Mouse (Mus musculus): Measurements from ENCODE around the gene Gfod1. TPM values are rescaled to one million over a fixed set of nuclear protein-coding genes. Genes with fewer than 3 reads are reported as not detected.

Gfod1 gene
- total RNA-seq, 2 experiments from 2014 or later: 10.6 to 14.0 TPM

DNA sequence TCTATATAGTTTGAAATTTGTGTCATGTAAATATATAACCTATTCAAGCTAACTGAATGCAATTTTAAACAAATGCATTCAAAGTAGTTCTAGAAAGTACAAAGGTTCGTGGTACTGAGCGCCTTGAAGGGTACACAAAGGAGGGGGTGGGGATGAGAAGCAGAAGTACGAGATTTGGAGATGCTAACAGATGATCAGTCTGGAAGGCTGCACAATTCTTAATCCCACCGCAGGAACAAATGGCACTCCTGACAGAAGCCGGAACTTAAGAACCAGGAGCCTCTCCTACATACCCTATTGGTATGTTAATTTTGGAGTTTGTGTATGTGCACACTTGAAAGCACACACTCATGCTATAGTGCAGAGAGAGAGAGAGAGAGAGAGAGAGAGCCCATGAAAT lies 4.8 kb downstream of the Gfod1 start:
- no peak for DNase-seq

DNA sequence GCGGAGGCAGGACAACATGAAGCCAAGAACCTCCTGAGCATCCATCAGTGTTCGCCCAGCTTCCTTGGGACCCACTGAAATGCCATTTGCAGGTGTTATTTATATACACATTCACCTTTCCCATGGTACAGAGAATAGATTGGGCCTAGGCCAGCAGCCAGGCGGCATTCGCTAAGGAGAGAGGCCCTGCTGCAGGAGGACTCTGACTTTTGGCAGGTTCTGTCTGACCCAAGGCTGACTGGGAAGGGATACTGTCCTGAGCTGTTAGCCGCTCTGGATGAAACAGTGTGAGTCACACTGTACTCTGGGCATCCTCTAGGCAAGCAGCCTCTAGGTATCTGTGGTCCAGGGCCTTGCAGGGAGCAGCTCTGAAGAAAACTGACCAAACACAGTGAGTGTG lies 6.4 kb downstream of the Gfod1 start:
- DNase-seq: peak in 1 of 2 experiments; percentile 11

DNA sequence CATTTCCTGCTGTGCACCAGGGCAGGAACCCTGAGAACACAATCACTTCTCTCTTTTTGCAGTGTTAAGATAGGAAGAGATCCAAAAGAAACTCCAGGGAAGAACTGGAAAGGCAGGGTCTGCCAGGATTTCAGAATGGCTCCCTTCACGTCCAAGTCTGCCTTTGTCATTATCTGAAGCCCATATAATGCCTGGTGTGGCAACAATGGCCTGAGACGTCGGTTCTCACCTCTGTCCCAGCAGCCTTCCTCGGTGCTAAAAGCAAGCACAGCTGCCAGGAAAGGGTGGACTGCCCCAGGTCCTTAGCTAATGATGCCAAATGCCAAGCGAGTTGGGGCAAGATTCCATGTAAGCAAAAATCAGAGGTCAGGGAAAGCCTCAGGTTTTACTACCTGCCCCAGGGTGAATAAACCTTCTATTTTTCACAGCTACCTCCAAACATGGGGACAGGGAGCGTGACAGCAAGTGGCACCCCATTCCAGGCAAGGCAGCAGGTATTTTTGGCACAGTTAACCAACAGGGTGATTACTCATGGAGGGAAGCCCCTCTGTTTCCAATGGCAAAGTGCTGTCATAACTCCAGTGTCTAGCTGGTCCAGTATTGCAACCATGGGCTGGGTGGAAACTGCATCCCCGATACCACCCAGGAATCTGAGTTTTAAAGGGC lies 7.7 kb downstream of the Gfod1 start:
- DNase-seq: no peak

DNA sequence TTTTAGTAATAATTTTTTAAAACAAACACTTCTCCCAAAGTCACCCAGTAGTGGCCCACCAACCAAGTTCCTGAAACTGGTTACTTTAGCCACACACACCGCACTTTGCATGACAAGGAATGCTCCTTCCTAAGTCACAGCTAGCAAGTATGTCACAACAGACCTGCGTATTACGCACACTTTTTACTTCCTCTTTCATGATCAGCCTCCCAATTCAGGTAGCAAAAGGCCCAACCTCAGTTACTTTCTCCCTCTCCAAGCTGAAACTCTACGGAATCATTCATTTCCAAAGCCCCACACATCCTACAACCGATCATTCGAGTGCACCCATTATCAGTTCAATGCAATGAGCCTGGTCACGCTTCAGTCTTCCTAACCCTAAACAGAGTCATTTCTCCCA lies 8.3 kb downstream of the Gfod1 start:
- DNase-seq: no peak

DNA sequence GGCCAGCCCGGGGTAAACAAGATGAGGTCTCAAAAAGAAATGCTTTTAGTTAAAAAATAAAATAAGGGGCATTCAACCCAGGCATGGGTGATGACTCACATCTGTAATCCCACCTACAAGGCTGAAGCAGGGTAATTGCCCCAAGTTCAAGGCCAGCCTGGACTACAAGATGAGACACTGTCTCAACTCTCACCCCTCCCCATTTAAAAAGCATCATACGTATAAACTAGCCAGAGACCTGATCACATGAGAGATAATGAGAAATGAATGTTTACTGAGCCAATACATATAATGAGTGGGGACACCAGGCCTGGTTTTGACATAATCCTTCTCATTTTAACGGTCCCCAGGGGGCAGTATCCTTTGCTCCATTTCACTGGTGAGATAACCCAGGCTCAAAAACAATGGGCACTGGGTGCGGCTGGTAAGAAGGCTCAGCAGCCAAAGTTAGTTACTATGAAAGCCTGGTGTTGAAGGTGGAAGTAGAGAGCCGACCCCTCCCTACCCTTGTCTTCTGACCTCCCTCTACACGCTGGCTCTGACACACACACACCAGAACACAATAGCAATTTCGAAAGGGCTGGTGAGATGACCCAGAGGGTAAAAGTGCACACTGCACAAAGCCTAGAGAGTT lies 8.9 kb downstream of the Gfod1 start:
- peak in 1 of 2 experiments; percentile 8 for DNase-seq

DNA sequence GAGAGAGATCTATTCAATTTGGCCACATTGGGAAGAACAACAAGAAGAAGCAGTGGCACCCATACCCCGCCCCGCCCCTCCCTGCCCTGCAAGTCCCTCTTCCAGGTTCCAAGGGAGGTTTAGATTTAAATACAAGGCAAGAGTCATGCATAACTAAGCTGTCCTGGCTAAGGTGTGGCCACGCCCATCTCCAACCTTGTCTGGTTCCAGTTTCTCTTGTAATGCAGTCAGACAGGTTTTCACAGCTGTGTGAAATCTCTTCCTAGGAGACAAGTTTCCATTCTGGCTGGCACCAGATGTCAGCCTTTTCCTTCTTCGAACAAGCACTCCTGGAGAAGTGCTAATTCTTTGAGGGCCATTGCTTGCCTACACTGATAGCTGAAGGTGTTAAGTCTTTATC lies 11.1 kb downstream of the Gfod1 start:
- DNase-seq: no peak

DNA sequence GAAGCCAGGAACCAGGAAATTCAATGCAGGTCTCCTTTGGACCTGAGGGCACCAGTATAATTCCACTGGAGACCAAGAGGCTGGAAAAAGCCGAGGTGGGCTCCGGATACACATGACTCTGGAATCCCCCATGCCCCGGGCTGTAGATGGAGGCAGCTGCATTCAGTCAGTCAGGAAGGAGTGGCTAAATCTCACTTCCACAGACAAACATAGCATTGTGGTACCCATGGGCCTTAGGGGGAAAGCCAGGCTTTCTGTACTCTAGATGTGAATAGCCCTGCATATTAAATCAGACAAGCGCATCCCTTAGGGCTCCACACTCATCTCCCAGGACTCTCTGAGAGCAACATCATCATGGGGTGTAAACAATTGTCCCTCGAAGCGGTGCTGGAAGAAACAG lies 14.9 kb downstream of the Gfod1 start:
- no peak for DNase-seq

DNA sequence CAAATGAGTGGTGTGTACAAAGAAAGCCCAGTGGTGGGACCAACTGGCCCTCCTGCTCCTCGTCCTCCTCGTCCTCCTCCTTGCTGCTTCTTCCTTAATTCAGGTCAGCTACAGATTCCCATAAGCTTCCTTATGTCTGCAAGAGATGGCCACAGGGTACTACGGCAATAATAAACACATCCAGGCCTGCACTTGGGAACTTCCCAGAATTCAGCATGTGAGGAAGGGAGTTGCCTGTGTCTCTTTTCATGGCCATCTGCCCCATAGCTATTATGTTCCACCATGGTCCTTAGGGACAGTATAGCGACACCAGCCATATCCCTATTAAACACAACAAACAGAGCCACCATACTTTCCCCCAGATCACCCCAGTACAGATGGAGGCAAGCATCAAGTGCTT lies 15.5 kb downstream of the Gfod1 start:
- DNase-seq: no peak

DNA sequence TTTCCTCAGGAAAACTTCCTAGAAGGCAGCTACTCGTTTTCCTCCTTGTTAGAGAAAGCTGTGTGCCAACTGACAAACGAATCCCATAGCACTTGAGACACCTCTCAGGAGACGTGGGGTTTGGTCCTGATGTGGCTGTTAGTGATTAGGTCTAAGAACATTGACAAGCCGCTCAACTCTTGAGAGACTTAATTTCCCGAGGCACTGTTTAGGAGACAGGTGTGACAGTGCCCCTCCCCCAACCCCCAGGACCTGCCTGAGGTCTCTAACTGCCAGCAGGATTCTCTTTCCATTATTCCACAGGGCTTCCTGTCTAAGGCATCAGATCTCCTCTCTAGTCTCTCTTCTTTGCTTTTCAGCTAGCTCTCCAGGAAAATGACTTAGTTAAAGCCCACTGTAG lies 15.9 kb downstream of the Gfod1 start:
- no peak for DNase-seq

DNA sequence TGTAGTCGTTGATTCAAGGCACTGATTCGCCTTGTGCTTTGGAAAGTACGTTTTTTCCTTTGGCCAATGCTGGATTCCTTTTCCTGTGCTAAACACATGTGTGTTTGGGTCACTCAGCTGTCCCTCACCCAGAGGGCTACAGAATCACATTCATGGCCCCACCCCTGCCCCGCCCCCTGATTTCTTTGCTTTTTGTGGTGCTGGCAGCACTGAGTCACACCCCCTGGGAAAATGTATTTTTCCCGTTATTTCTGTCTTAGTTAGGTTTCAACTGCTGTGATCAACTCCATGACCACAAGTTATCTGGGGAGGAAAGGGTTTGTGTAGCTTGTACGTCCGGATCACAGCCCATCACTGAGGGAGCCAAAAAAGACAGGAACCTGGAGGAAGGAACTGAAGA lies 17.1 kb downstream of the Gfod1 start:
- DNase-seq: no peak

DNA sequence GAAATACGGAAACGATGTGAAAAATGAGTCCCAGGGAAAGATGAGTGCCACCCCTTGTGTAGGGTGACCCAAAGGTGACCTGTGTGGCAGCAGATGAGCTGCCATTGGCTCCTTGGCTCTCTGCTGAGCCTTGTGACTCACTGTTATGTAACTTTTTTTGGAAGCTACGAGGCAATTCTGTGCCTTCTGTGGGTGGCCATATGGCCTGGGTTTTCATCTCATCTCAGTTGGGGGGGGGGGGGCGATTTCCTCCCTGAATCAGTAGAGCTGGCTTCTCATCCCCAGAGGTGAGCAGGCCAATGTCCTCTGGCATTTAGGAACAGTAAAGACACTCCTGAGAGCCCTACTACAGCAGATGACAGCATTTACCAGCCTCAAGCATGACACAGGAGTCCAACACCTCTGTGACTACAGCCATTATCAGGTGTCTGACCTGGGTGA lies 19.2 kb downstream of the Gfod1 start:
- DNase-seq: peak in 1 of 2 experiments; percentile 21

DNA sequence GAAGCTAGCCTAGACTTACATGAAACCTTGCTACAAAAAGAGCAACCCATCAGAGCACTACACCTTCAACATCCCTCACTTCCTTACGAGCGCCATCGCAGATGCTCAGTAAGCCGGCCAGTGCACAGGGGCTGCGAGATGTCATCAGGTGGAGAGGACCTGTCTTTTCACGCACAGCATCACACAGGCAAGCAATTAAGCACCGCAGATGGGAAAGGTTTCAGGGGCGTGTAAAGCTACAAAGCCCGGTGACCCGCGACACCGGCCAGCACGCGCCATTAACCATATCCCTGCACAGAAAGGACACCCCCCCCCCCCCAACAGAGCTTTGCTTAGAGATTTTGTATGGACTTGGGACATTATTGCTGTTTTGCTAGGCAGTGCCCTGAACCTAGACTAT lies 30.1 kb downstream of the Gfod1 start:
- DNase-seq: no peak

DNA sequence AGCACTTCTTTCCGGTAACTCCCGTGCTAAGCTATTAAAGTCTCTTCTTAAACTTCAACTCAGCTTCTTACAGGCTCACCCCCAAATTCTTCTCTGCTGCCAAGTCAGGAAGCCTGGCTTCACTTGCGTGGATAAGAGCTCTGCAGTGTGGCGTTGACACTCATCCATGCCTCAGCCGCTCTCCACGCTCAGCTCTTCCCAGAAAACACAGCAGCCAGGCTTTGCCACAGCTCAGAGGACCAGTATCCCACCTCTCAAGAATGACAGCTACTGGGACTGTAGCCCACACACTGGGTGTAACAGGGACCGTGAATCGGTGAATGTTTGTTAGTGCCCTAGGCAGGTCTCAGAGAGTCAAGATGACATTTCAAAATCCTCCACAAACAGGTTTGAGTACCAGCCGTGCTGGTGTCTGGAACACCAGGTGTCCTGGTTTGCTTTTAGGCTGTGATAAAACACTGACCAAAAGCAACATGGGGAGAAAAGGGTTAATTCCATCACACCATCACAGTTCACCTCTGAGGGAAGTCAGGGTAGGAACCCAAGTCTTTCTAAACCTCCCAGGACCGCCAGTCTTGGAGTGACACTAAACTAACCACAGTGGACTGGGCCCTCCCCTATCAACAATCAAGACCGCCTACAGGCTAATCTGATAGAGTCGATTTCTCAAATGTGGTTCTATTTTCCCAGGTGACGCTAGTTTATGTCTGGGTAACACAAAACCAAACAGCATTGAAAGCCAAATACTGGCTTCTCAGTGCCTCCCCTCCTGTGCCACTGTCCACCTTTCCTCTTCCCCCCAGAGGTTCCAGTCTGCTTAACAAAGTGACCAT lies 31.5 kb downstream of the Gfod1 start:
- DNase-seq: no peak

DNA sequence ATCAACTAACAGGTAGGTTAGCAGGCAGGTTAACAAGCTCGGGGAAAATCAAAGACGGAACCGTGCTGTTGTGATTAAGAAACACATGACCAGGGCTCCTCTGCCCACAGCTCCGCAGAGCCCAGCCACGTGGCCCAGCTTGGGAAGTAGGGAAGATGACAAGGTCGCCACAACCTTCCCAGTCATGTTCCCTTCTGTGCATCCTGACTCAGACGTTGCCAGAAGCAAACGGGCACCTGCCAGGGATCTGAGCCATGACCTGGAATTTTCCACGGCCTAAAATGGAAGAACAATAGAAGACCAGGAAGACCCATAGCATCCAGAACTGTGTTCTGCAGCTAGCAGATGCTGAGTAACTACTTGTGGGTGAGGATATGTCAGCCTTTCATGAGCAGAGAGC lies 32.5 kb downstream of the Gfod1 start:
- DNase-seq: peak; percentile 54 to 77

DNA sequence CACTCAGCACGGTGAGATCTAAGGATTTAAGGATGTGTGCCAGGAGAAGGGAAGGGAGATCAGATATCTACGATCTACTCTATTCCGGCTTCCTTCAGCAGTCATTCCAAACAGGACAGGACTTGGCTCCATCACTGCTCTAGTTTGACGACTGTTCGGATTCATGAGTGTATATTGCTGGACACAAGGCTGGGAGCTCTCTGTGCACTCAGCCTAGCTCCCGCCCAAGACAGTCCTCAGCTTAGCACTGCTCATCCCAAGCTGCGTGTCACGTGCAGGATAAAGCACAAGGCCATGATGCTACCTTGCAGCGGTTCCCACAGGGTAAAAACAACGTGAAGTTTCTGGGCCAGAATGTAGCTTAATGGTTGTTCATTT lies 33.8 kb downstream of the Gfod1 start:
- no peak for DNase-seq

DNA sequence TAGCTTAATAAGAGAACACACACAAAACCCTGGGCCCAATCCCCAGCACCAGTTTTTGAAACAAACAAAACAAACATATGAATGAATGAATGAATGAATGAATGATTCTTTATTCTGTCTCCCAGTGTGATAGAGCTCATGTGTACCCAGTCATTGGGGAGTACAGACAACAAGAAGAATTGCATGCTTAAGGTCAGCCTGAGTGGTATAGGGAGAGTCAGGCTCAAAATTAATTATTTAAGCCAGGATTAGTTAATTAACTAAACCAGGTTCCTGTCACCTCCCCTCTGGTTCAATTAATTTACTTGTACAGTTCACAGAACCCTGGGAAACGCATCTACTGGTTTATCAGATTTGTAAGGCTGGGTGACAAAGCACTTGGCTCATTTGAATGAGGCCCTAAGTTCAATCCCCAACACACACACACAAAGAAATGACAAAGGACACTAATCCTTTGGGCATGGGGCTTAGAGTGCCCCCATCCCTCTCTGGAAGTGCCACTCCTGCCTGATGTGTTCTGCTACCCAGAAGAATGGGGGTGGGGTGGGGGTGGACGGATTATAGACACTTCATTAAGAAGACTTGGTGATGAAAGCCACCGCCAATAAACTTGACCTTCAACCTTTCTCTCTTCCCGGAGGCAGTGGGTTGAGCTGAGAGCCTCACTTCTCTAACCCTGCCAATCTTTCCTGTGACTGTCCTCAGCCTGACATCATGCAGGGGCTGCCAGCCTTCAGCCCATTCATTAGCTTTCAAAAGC lies 34.3 kb downstream of the Gfod1 start:
- DNase-seq: no peak

DNA sequence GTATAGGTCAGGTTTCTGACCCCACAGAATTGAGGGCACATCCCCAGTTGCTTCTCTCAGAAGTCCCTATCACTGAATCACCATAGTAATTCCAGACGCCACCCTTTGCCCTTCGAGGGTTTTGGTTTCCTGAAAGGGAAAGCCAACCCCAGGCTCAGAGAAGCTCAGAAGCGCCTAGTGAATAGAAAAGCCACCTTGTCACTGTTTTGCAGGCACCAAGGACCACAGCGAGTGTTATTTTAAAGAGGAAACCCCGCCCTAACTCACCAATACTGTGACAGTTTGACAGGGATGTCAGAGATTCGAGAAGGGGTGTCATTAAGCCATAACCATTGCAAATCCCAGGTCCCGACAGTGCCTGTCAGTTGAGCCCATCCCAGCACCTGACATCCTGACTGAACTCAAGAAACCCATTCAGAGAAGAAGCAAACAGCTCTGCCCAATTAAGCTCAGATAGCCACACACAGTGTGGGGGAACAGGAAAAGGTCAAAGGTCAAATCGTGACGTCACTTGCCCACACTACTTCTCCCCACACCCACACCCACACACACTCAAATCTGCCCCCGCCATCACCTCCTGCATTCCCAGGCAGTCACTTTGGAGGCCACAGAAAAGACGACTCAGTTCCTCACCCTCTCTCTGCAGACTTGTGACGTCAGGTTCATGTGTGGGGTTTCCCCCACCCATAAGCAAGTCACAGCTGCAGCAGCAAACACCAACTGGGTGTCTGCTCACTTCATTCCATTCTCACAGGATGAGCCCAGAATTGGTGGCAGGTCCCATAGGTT lies 35.2 kb downstream of the Gfod1 start:
- DNase-seq: no peak

DNA sequence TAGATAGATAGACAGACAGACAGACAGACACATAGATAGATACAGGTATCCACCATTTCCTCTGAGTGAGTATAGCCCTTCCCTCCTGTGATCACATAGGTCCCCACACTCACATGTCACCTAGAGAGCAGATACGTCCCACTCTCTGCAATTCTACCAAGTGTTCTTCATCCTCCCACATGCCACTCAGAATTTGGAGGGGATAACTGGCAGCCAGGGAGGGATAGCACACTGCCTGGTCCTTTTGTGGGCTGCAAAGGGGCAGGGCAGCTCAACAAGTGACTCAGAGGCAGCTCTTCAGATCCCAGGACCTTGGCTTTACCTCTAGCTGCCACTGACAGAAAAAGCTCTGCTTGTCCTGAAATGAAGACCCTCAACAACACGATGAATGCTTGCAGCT lies 36.1 kb downstream of the Gfod1 start:
- DNase-seq: no peak

DNA sequence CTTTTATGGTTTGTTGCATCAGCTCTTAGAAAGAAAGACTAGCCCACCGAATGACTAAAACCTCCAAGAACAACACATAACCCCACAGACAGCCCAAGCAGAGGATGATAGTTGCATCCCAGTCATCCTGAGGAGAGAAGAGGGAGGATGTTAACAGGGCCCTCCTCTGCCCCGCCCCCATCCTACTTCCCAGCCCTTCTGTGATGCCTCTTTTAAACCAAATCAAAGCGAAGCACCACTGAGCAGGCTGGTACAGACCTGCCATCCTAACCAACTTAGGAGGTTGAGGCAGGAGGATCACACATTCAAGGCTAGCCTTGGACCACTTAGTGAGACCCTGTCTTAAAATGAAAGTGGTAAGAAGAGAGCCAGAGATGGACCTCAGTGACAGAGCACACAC lies 36.8 kb downstream of the Gfod1 start:
- no peak for DNase-seq

DNA sequence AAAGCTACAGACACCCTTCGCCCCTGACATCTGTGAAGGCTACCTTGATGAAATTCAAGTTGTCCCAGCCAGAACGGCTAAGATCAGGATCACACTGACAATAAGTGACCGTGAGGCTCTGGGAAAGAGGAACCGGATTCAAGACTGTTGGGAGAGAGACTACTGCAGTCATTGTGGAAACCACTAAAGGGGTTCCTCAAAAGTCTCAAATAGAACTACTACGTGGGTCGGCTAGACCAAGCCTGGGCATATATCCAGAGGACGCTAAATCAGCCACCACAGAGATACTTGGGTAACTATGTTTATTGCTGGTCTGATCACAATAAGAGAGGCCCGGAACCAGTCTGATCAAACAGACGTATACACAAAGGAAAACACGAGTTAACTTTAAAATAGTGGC lies 37.6 kb downstream of the Gfod1 start:
- no peak for DNase-seq

DNA sequence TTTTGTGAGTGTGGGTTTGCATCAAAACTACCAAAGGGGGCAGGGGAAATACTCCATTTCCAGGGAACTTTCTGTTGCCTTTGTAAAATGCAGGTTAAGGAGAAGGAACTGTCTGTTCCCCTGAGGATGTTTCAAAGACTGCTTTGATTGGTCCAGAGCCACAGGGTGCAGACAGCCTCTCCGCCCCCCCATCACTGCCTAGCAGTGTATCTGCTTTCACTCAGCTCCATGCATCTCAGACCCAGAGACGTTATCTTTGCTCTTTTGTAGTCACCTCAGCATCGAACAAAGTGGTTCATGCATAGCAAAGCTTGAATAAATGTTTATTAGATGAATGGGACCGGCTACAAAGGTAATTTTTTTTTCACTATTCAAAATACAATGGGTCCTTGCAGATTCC lies 38.9 kb downstream of the Gfod1 start:
- DNase-seq: no peak

DNA sequence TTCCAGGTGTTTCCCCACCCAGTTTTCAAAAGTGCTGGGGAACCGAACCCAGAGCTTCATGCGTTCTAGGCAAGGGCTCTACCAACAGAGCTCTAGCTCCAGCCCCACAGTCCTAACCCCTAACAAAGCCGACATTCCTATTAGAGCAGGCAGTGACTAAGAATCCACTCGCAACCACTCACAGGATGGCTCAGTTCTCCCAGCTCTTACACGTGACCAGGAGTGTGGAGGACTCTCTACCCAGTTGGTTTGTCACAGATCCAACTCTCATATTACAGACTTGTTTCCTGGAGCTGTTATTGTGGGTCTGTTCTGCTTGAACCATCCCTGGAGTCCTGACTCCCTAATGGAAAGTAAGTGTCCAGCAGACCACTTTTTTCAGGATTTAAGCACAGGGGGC lies 40.3 kb downstream of the Gfod1 start:
- no peak for DNase-seq
